Mouse (Mus musculus) adipocyte (in vitro differentiated cells): ENCODE results near the gene Gdf15.

ENCODE experiments used
- DNase-seq: peaks from one replicate; pipeline ENCODE4 v3.0.0-alpha.2; 2016; ENCODE audit warnings: low spot score

Gdf15 gene

GRCm38 (mm10) chr8:70629574-70630531 lies 2.4 kb downstream of the Gdf15 start:
- DNase-seq: peak; percentile 83

- DNase-seq: no peak
Measured at GRCm38 (mm10) chr8:70628986-70629490, 3.2 kb downstream of the Gdf15 start.

- peak; percentile 68 for DNase-seq
Measured at GRCm38 (mm10) chr8:70627041-70627440, 5.2 kb downstream of the Gdf15 start.

- DNase-seq: no peak
Measured at GRCm38 (mm10) chr8:70625104-70625503, 7.2 kb downstream of the Gdf15 start.

- DNase-seq: no peak
Measured at GRCm38 (mm10) chr8:70622220-70622619, 10.0 kb downstream of the Gdf15 start.

GRCm38 (mm10) chr8:70618888-70619334 lies 13.3 kb downstream of the Gdf15 start:
- DNase-seq: no peak

GRCm38 (mm10) chr8:70617985-70618384 lies 14.3 kb downstream of the Gdf15 start:
- DNase-seq: no peak

- no peak for DNase-seq
Measured at GRCm38 (mm10) chr8:70616645-70617044, 15.6 kb downstream of the Gdf15 start.

GRCm38 (mm10) chr8:70615894-70616293 lies 16.4 kb downstream of the Gdf15 start, which contains the start of gene Lrrc25:
TSS of gene Lrrc25 (plus strand) at chr8:70616155.
- DNase-seq: no peak

- DNase-seq: no peak
Measured at GRCm38 (mm10) chr8:70615281-70615680, 17.0 kb downstream of the Gdf15 start.

- DNase-seq: no peak
Measured at GRCm38 (mm10) chr8:70614469-70614868, 17.8 kb downstream of the Gdf15 start.

- DNase-seq: no peak
Measured at GRCm38 (mm10) chr8:70613763-70614162, 18.5 kb downstream of the Gdf15 start.

- DNase-seq: peak; percentile 91
Measured at GRCm38 (mm10) chr8:70611849-70612248, 20.4 kb downstream of the Gdf15 start.

GRCm38 (mm10) chr8:70610796-70611771 lies 21.2 kb downstream of the Gdf15 start:
- peak; percentile 83 for DNase-seq

GRCm38 (mm10) chr8:70609849-70610795 lies 22.1 kb downstream of the Gdf15 start:
- peak; percentile 90 for DNase-seq

GRCm38 (mm10) chr8:70609368-70609848 lies 22.8 kb downstream of the Gdf15 start:
- peak; percentile 77 for DNase-seq

- no peak for DNase-seq
Measured at GRCm38 (mm10) chr8:70608749-70609367, 23.4 kb downstream of the Gdf15 start, which contains the start of gene Ssbp4. TSS of gene Ssbp4 (minus strand) at chr8:70608872.

- DNase-seq: peak; percentile 54
Measured at GRCm38 (mm10) chr8:70607898-70608748, 24.1 kb downstream of the Gdf15 start.

GRCm38 (mm10) chr8:70607603-70607897 lies 24.7 kb downstream of the Gdf15 start:
- no peak for DNase-seq
